Mouse (Mus musculus) left cerebral cortex, postnatal 25 days (tissue): ENCODE results near the gene Ap3d1. TPM values are rescaled to one million over a fixed set of nuclear protein-coding genes. Genes with fewer than 3 reads are reported as not detected.
A peak's percentile ranks its signal among the peaks of the same experiment; 100 is the strongest.

Experiments used
- DNase-seq, 2 experiments: peaks; one replicate each; pipeline ENCODE4 v3.0.0; 2022; ENCODE audit warnings: low spot score in 2 of 2, mixed read lengths in 1 of 2
- intact Hi-C: fragments of 180-260 bp; cut with DNase I; formaldehyde crosslinking; loops from one replicate; pipeline ENCODE4 v1.15.1; 2025
- total RNA-seq, 2 experiments: library from RNA; stranded (reverse); gene quantifications; 2 replicates each; pipeline ENCODE4 v1.2.3; 2021

Gene Ap3d1
- total RNA-seq, 2 experiments from 2014 or later, result 142 to 145 TPM

GRCm38 (mm10) chr10:80659213-80659612, 82.9 kb downstream of the Ap3d1 start:
- intact Hi-C loops, result loop anchor here (1.0 to 5.0 kb wide), 3 partner anchors 29 to 82 kb away; partner anchors contain the start of genes Csnk1g2 and Klf16
- peak; percentile 76 to 78 for DNase-seq

- no peak for DNase-seq
- intact Hi-C loops, result loop anchor here (1.0 to 5.0 kb wide), 3 partner anchors 29 to 82 kb away; partner anchors contain the start of genes Csnk1g2 and Klf16
These were observed 83.2 kb downstream of the Ap3d1 start for GRCm38 (mm10) chr10:80658841-80659202.

GRCm38 (mm10) chr10:80658194-80658840, 83.7 kb downstream of the Ap3d1 start:
- intact Hi-C loops, result loop anchor here (5.0 kb wide), 2 partner anchors 36 to 81 kb away; partner anchors contain the start of genes Csnk1g2 and Klf16
- DNase-seq, result no peak

Other genes starting within 250 kb of the Ap3d1 start
- not detected for gene Onecut3, start 247.4 kb downstream of the Ap3d1 start, total RNA-seq
- under 1 TPM; 0.14 to 0.16 TPM for gene Atp8b3, start 203.1 kb downstream of the Ap3d1 start, total RNA-seq
- 10 to 100 TPM; 44.8 to 45.7 TPM for gene Rexo1, start 180.7 kb downstream of the Ap3d1 start, total RNA-seq
- 10 to 100 TPM; 51.8 to 55.3 TPM for gene Klf16, start 164.9 kb downstream of the Ap3d1 start, total RNA-seq
- 100 to 1,000 TPM; 206 to 216 TPM for gene Abhd17a, start 151.9 kb downstream of the Ap3d1 start, total RNA-seq
- 10 to 100 TPM; 40.8 to 42.2 TPM for gene Scamp4, start 139.4 kb downstream of the Ap3d1 start, total RNA-seq
- 1 to 10 TPM; 3.6 to 4.5 TPM for gene Adat3, start 139.4 kb downstream of the Ap3d1 start, total RNA-seq
- gene Gm49322, start 136.2 kb downstream of the Ap3d1 start, total RNA-seq, result 1 to 10 TPM; 2.8 to 2.9 TPM
- 100 to 1,000 TPM; 222 to 247 TPM for gene Csnk1g2, start 119.4 kb downstream of the Ap3d1 start, total RNA-seq
- gene Btbd2, start 85.2 kb downstream of the Ap3d1 start, total RNA-seq, result 10 to 100 TPM; 91.7 to 92.7 TPM
- 10 to 100 TPM; 35.3 to 44.0 TPM for gene Mknk2, start 64.2 kb downstream of the Ap3d1 start, total RNA-seq
- 10 to 100 TPM; 13.4 to 15.8 TPM for gene Mob3a, start 40.3 kb downstream of the Ap3d1 start, total RNA-seq
- gene Izumo4, start 40.1 kb downstream of the Ap3d1 start, total RNA-seq, result 10 to 100 TPM; 35.9 to 42.5 TPM
- gene Dot1l, start 12.9 kb upstream of the Ap3d1 start, total RNA-seq, result 10 to 100 TPM; 46.5 to 56.0 TPM
- gene Sf3a2, start 55.9 kb upstream of the Ap3d1 start, total RNA-seq, result 10 to 100 TPM; 43.9 to 50.3 TPM
- gene Plekhj1, start 56.4 kb upstream of the Ap3d1 start, total RNA-seq, result 10 to 100 TPM; 57.5 to 62.4 TPM
- 1 to 10 TPM; 1.6 to 2.7 TPM for gene Amh, start 63.0 kb upstream of the Ap3d1 start, total RNA-seq
- 1 to 10 TPM; 4.0 to 4.5 TPM for gene Jsrp1, start 71.2 kb upstream of the Ap3d1 start, total RNA-seq
- gene Oaz1, start 84.4 kb upstream of the Ap3d1 start, total RNA-seq, result 100 to 1,000 TPM; 500 to 527 TPM
- gene Lingo3, start 101.8 kb upstream of the Ap3d1 start, total RNA-seq, result 10 to 100 TPM; 35.6 to 48.0 TPM
- 10 to 100 TPM; 35.9 to 47.8 TPM for gene Lsm7, start 112.9 kb upstream of the Ap3d1 start, total RNA-seq
- 10 to 100 TPM; 58.6 to 66.2 TPM for gene Sppl2b, start 113.0 kb upstream of the Ap3d1 start, total RNA-seq
- under 1 TPM in 1 of 2 experiments, not detected in 1; 0.32 TPM for gene Tmprss9, start 129.6 kb upstream of the Ap3d1 start, total RNA-seq
- 100 to 1,000 TPM; 139 TPM for gene Timm13, start 158.7 kb upstream of the Ap3d1 start, total RNA-seq
- 10 to 100 TPM; 15.1 to 18.9 TPM for gene Lmnb2, start 176.0 kb upstream of the Ap3d1 start, total RNA-seq
- 10 to 100 TPM; 16.4 to 19.0 TPM for gene Gadd45b, start 187.8 kb upstream of the Ap3d1 start, total RNA-seq